Mouse (Mus musculus): ENCODE data around the gene Eps15l1.
A peak's percentile ranks its signal among the peaks of the same experiment; 100 is the strongest.

GRCm38 (mm10) chr8:72429676-72430075, 8.4 kb upstream of the Eps15l1 start:
- TF ChIP-seq CTCF (IDR thresholded peaks at IDR 0.05; ENCODE audit: low read depth, low read length), result peak; percentile 76
- no peak for TF ChIP-seq POLR2A (IDR thresholded peaks at IDR 0.05; ENCODE audit: extremely low read depth, insufficient read depth, low read length)
